In genomic region chr10:119454668-119455542, GRCm38 (mm10) we compare ENCODE assay signal across 8 mouse cellular contexts. TPM values are rescaled to one million over a fixed set of nuclear protein-coding genes. Genes with fewer than 3 reads are reported as not detected.
A peak's percentile ranks its signal among the peaks of the same experiment; 100 is the strongest.
DNase-seq lines count a peak whose midpoint lies in the region; ATAC-seq and TF ChIP-seq lines count a peak whose summit lies in the region.

No protein-coding gene starts in this region.

- WGBS in kidney, adult 2 months: 1% methylated on average over 31 of the region's 31 CpGs
- WGBS in forebrain, embryonic 13.5 days: under 1% methylated on average over 30 of the region's 31 CpGs
- WGBS in limb, embryonic 12.5 days: under 1% methylated on average over 30 of the region's 31 CpGs
- WGBS in olfactory bulb, adult 2 months: under 1% methylated on average over 30 of the region's 31 CpGs

- peak overlapping the region; percentile 85 for H3K9ac ChIP-seq in forebrain, embryonic 13.5 days
- H3K9ac ChIP-seq in limb, embryonic 12.5 days (replicated peaks): peak overlapping the region; percentile 84

- ATAC-seq in forebrain, embryonic 13.5 days: peak; percentile 17
- no peak for ATAC-seq in limb, embryonic 12.5 days (ENCODE audit: insufficient number of reproducible peaks, insufficient read depth, low FRiP score, low TSS enrichment, low read depth)

- no peaks in the 10 kb centered on the region for H3K36me3 ChIP-seq in kidney, adult 2 months (ENCODE audit: control insufficient read depth, insufficient read depth, low read length)
- no peaks in the 10 kb centered on the region for H3K36me3 ChIP-seq in forebrain, embryonic 13.5 days (ENCODE audit: poor library complexity, severe bottlenecking)
- no peaks in the 10 kb centered on the region for H3K36me3 ChIP-seq in limb, embryonic 12.5 days

- peak overlapping the region; percentile 66 for H3K4me3 ChIP-seq in kidney, adult 2 months (ENCODE audit: insufficient read depth, low read depth, low read length)
- H3K4me3 ChIP-seq in forebrain, embryonic 13.5 days: peak overlapping the region; percentile 80
- H3K4me3 ChIP-seq in limb, embryonic 12.5 days (replicated peaks): peak overlapping the region; percentile 73
- H3K4me3 ChIP-seq in olfactory bulb, adult 2 months (ENCODE audit: insufficient read depth, low read depth, low read length): peak overlapping the region; percentile 78

- no peak for TF ChIP-seq POLR2A in kidney, adult 2 months (IDR thresholded peaks at IDR 0.05; ENCODE audit: low read depth, low read length)
- TF ChIP-seq POLR2A in olfactory bulb, adult 2 months (IDR thresholded peaks at IDR 0.05; ENCODE audit: insufficient read depth, low read depth, low read length): no peak

- H3K4me2 ChIP-seq in forebrain, embryonic 13.5 days: peak overlapping the region; percentile 95
- peak overlapping the region; percentile 91 for H3K4me2 ChIP-seq in limb, embryonic 12.5 days

- TF ChIP-seq CTCF in kidney, adult 2 months (conservative IDR thresholded peaks at IDR 0.05; ENCODE audit: insufficient read depth, insufficient read length, low read depth, low read length): no peak
- TF ChIP-seq CTCF in olfactory bulb, adult 2 months (IDR thresholded peaks at IDR 0.05; ENCODE audit: insufficient read depth, low read depth, low read length): no peak

- no peaks in the 10 kb centered on the region for H3K27me3 ChIP-seq in kidney, adult 2 months (replicated peaks; ENCODE audit: control insufficient read depth, insufficient read depth, low read length)
- H3K27me3 ChIP-seq in forebrain, embryonic 13.5 days: 0 out of 2 replicates have a peak, but pooled peaks cover 4% of the 10 kb centered on the region
- H3K27me3 ChIP-seq in limb, embryonic 12.5 days: peaks cover 15% of the 10 kb centered on the region

- H3K9me3 ChIP-seq in forebrain, embryonic 13.5 days (replicated peaks): no peaks in the 10 kb centered on the region
- no peaks in the 10 kb centered on the region for H3K9me3 ChIP-seq in limb, embryonic 12.5 days

- H3K27ac ChIP-seq in kidney, adult 2 months (ENCODE audit: insufficient read depth, low read depth, low read length): no peak overlapping the region
- no peak overlapping the region; the same call in 1 of the 2 replicates for H3K27ac ChIP-seq in forebrain, embryonic 13.5 days
- H3K27ac ChIP-seq in limb, embryonic 12.5 days: peak overlapping the region; percentile 86; the same call in 1 of the 2 replicates
- H3K27ac ChIP-seq in olfactory bulb, adult 2 months (ENCODE audit: insufficient read depth, low read depth, low read length): no peak overlapping the region

- peaks cover 5% of the 10 kb centered on the region; the same call in 1 of the 2 replicates for H3K4me1 ChIP-seq in kidney, adult 2 months (ENCODE audit: control insufficient read depth, insufficient read depth, low read length)
- H3K4me1 ChIP-seq in forebrain, embryonic 13.5 days: peaks cover 33% of the 10 kb centered on the region
- H3K4me1 ChIP-seq in limb, embryonic 12.5 days (replicated peaks): peaks cover 25% of the 10 kb centered on the region
- peaks cover 14% of the 10 kb centered on the region for H3K4me1 ChIP-seq in olfactory bulb, adult 2 months (ENCODE audit: control insufficient read depth, insufficient read depth, low read length)

- DNase-seq in kidney, adult 2 months: no peak
- DNase-seq in kidney, adult 9 months: no peak
- DNase-seq in adrenal gland, postnatal 25 days: peak; percentile 6
- DNase-seq in spleen, adult 18-20 months: no peak
- no peak for DNase-seq in urinary bladder, postnatal 10 days (ENCODE audit: low spot score)

RNA-seq across cellular contexts. Expression of gene Grip1, which starts 1.3 kb away (rescaled TPM):
- polyA plus RNA-seq in kidney, adult 2 months (2012; rRNA removed): 2.5 and 2.7 TPM in 2 replicates
- 0.62 and 0.91 TPM in 2 replicates for total RNA-seq in adrenal gland, postnatal 25 days (2021)
- 12.4 and 13.5 TPM in 2 replicates for polyA plus RNA-seq in forebrain, embryonic 13.5 days (2015; fragmentation: Nextera tagmentation; extraction: Ambion mirVana)
- polyA plus RNA-seq in limb, embryonic 12.5 days (2016; fragmentation: Nextera tagmentation; extraction: Ambion mirVana): 4.9 and 5.0 TPM in 2 replicates
- polyA plus RNA-seq in olfactory bulb, adult 2 months (2012; ENCODE audit: insufficient read depth, insufficient read length, low replicate concordance, missing spikeins): 178 TPM in 1 of 2 replicates, not detected in the other
